Mouse (Mus musculus) erythroblast, embryonic 14.5 days (primary cell): ENCODE data around the gene Dpm1. TPM values are rescaled to one million over a fixed set of nuclear protein-coding genes. Genes with fewer than 3 reads are reported as not detected.

Experiments
- H3K27me3 ChIP-seq: 2 replicates; pipeline ENCODE4 v1.6.1; 2012; ENCODE audit warnings: inconsistent platforms; ENCODE audit not compliant: control insufficient read depth
- H3K36me3 ChIP-seq: 2 replicates; pipeline ENCODE4 v1.6.1; 2012; ENCODE audit warnings: mild to moderate bottlenecking, inconsistent platforms; ENCODE audit not compliant: control insufficient read depth
- H3K4me1 ChIP-seq: 2 replicates; pipeline ENCODE4 v1.6.1; 2012; ENCODE audit warnings: inconsistent platforms; ENCODE audit not compliant: control insufficient read depth
- H3K4me3 ChIP-seq: replicated peaks from 2 replicates; pipeline ENCODE3; 2012; ENCODE audit warnings: moderate library complexity, mild to moderate bottlenecking, inconsistent platforms
- H3K9me3 ChIP-seq: 2 replicates; pipeline ENCODE4 v1.6.1; 2012; ENCODE audit warnings: low read length, inconsistent platforms, mixed read lengths; ENCODE audit not compliant: control insufficient read depth
- GATA1 ChIP-seq: IDR thresholded peaks from 2 replicates; pipeline ENCODE4 v1.6.1; 2012; ENCODE audit warnings: low read length, inconsistent platforms, mixed read lengths
- TAL1 ChIP-seq: IDR thresholded peaks from 3 replicates; pipeline ENCODE4 v1.6.1; 2012; ENCODE audit warnings: low read length, inconsistent platforms, mixed read lengths
- polyA plus RNA-seq: library from polyadenylated mRNA; stranded (reverse); fragments of >175 nt; gene quantifications from 2 replicates; pipeline ENCODE4 v1.2.3, GENCODE M21; 2012

Dpm1 gene
- polyA plus RNA-seq, 1 experiment = 9.1 TPM

GRCm38 (mm10) chr2:168205681-168206631 is 24.4 kb downstream of the Dpm1 start:
- H3K27me3 ChIP-seq = no peaks in the 10 kb centered on the region
- H3K36me3 ChIP-seq = peaks cover 78% of the 10 kb centered on the region
- TF ChIP-seq TAL1 = no peak
- no peak for TF ChIP-seq GATA1
- no peaks in the 10 kb centered on the region for H3K9me3 ChIP-seq
- H3K4me3 ChIP-seq = peak overlapping the region; percentile 97
- H3K4me1 ChIP-seq = peaks cover 45% of the 10 kb centered on the region

GRCm38 (mm10) chr2:168205265-168205664 is 25.1 kb downstream of the Dpm1 start:
- H3K4me1 ChIP-seq = peaks cover 51% of the 10 kb centered on the region
- peaks cover 78% of the 10 kb centered on the region for H3K36me3 ChIP-seq
- no peaks in the 10 kb centered on the region for H3K9me3 ChIP-seq
- H3K4me3 ChIP-seq = peak overlapping the region; percentile 97
- no peak for TF ChIP-seq TAL1
- no peak for TF ChIP-seq GATA1
- no peaks in the 10 kb centered on the region for H3K27me3 ChIP-seq

- H3K27me3 ChIP-seq = no peaks in the 10 kb centered on the region
- peaks cover 55% of the 10 kb centered on the region for H3K4me1 ChIP-seq
- H3K4me3 ChIP-seq = peak overlapping the region; percentile 97
- peaks cover 76% of the 10 kb centered on the region for H3K36me3 ChIP-seq
- TF ChIP-seq GATA1 (no peak), TAL1 (no peak)
- H3K9me3 ChIP-seq = no peaks in the 10 kb centered on the region
These were observed 25.9 kb downstream of the Dpm1 start for GRCm38 (mm10) chr2:168204476-168204999.

GRCm38 (mm10) chr2:168200014-168200691 is 30.2 kb downstream of the Dpm1 start:
- H3K4me3 ChIP-seq = no peak overlapping the region
- H3K9me3 ChIP-seq = no peaks in the 10 kb centered on the region
- no peak for TF ChIP-seq GATA1
- no peak for TF ChIP-seq TAL1
- peaks cover 94% of the 10 kb centered on the region for H3K36me3 ChIP-seq
- peaks cover 47% of the 10 kb centered on the region for H3K4me1 ChIP-seq
- H3K27me3 ChIP-seq = no peaks in the 10 kb centered on the region

- Histone ChIP-seq H3K9me3 (no peaks in the 10 kb centered on the region), H3K36me3 (peaks cover 94% of the 10 kb centered on the region), H3K27me3 (no peaks in the 10 kb centered on the region), H3K4me1 (peaks cover 43% of the 10 kb centered on the region), H3K4me3 (no peak overlapping the region)
- no peak for TF ChIP-seq GATA1
- TF ChIP-seq TAL1 = no peak
These were observed 30.9 kb downstream of the Dpm1 start for GRCm38 (mm10) chr2:168199476-168199875.

- no peak overlapping the region for H3K4me3 ChIP-seq
- no peaks in the 10 kb centered on the region for H3K27me3 ChIP-seq
- TF ChIP-seq TAL1 (no peak), GATA1 (no peak)
- H3K9me3 ChIP-seq = no peaks in the 10 kb centered on the region
- H3K4me1 ChIP-seq = peaks cover 46% of the 10 kb centered on the region
- H3K36me3 ChIP-seq = peaks cover 94% of the 10 kb centered on the region
These were observed 32.0 kb downstream of the Dpm1 start for GRCm38 (mm10) chr2:168198421-168198820.

- no peak overlapping the region for H3K4me3 ChIP-seq
- H3K27me3 ChIP-seq = no peaks in the 10 kb centered on the region
- H3K9me3 ChIP-seq = no peaks in the 10 kb centered on the region
- H3K36me3 ChIP-seq = peaks cover 97% of the 10 kb centered on the region
- TF ChIP-seq GATA1 (no peak), TAL1 (no peak)
- peaks cover 49% of the 10 kb centered on the region for H3K4me1 ChIP-seq
These were observed 34.7 kb downstream of the Dpm1 start for GRCm38 (mm10) chr2:168195721-168196120.

- H3K36me3 ChIP-seq = peaks cover 97% of the 10 kb centered on the region
These were observed 36.7 kb downstream of the Dpm1 start for GRCm38 (mm10) chr2:168193685-168194084.

GRCm38 (mm10) chr2:168191856-168192255 is 38.5 kb downstream of the Dpm1 start:
- H3K4me3 ChIP-seq = no peak overlapping the region
- H3K27me3 ChIP-seq = no peaks in the 10 kb centered on the region
- TF ChIP-seq TAL1 (no peak), GATA1 (no peak)
- peaks cover 97% of the 10 kb centered on the region for H3K36me3 ChIP-seq
- H3K4me1 ChIP-seq = peaks cover 42% of the 10 kb centered on the region
- H3K9me3 ChIP-seq = no peaks in the 10 kb centered on the region

More at GRCm38 (mm10) chr2:168193685-168194084, 36.7 kb downstream of the Dpm1 start:
- no peaks in the 10 kb centered on the region for H3K27me3 ChIP-seq
- no peaks in the 10 kb centered on the region for H3K9me3 ChIP-seq
- H3K4me1 ChIP-seq = peaks cover 41% of the 10 kb centered on the region
- TF ChIP-seq GATA1 = no peak
- TF ChIP-seq TAL1 = no peak
- H3K4me3 ChIP-seq = no peak overlapping the region
